Mouse (Mus musculus) monocyte, adult 5-6 weeks (primary cell): ENCODE measurements around the gene St8sia2. TPM values are rescaled to one million over a fixed set of nuclear protein-coding genes. Genes with fewer than 3 reads are reported as not detected.

Source experiments
- ATAC-seq: fragments of 153-309, 156-312 bp; replicated peaks from 2 replicates; pipeline ENCODE4 v1.8.0; 2017; ENCODE audit warnings: mild to moderate bottlenecking; ENCODE audit not compliant: low TSS enrichment, insufficient number of reproducible peaks, severe bottlenecking, poor library complexity, low FRiP score
- total RNA-seq: library from RNA; stranded (forward); fragments of 200-1000, 200-491, 200-594 nt; gene quantifications from 3 replicates; pipeline ENCODE4 v1.2.3, GENCODE M21; 2017

Gene St8sia2
- not detected in 3 replicates for total RNA-seq

- no peak for ATAC-seq
Measured at GRCm38 (mm10) chr7:74013601-74014175, at the start of gene St8sia2. Gene St8sia2, minus strand, starts transcription at chr7:74013690.

GRCm38 (mm10) chr7:74061076-74061475 lies 47.6 kb upstream of the St8sia2 start:
- ATAC-seq, result no peak

GRCm38 (mm10) chr7:74060306-74060946 lies 46.9 kb upstream of the St8sia2 start:
- no peak for ATAC-seq

GRCm38 (mm10) chr7:74059684-74060083 lies 46.2 kb upstream of the St8sia2 start:
- no peak for ATAC-seq

GRCm38 (mm10) chr7:74055753-74056152 lies 42.3 kb upstream of the St8sia2 start:
- ATAC-seq, result no peak

GRCm38 (mm10) chr7:74047591-74047990 lies 34.1 kb upstream of the St8sia2 start:
- ATAC-seq, result no peak

- ATAC-seq, result no peak
Measured at GRCm38 (mm10) chr7:74045166-74045957, 31.9 kb upstream of the St8sia2 start.

- no peak for ATAC-seq
Measured at GRCm38 (mm10) chr7:74043562-74044138, 30.2 kb upstream of the St8sia2 start.

GRCm38 (mm10) chr7:74025007-74025406 lies 11.5 kb upstream of the St8sia2 start:
- no peak for ATAC-seq

GRCm38 (mm10) chr7:74024171-74024570 lies 10.7 kb upstream of the St8sia2 start:
- ATAC-seq, result no peak

- no peak for ATAC-seq
Measured at GRCm38 (mm10) chr7:74022571-74022970, 9.1 kb upstream of the St8sia2 start.

- ATAC-seq, result no peak
Measured at GRCm38 (mm10) chr7:74021771-74022170, 8.3 kb upstream of the St8sia2 start.

- ATAC-seq, result no peak
Measured at GRCm38 (mm10) chr7:74016613-74017012, 3.1 kb upstream of the St8sia2 start.

- ATAC-seq, result no peak
Measured at GRCm38 (mm10) chr7:74012858-74013600, 461 bp downstream of the St8sia2 start.

- no peak for ATAC-seq
Measured at GRCm38 (mm10) chr7:74011976-74012857, 1.3 kb downstream of the St8sia2 start.

GRCm38 (mm10) chr7:74008946-74009542 lies 4.4 kb downstream of the St8sia2 start:
- ATAC-seq, result no peak

- no peak for ATAC-seq
Measured at GRCm38 (mm10) chr7:74006775-74007371, 6.6 kb downstream of the St8sia2 start.
